ENCODE assay signal across 12 mouse cellular contexts in genomic region chr10:21235172-21235571, GRCm38 (mm10).
A peak's percentile ranks its signal among the peaks of the same experiment; 100 is the strongest.
DNase-seq lines count a peak whose midpoint lies in the region; ATAC-seq and TF ChIP-seq lines count a peak whose summit lies in the region.
"Had no signal": no experiment of that assay in that cellular context is flagged by ENCODE, and none has a peak within 500 bp of the region (broad histone marks: within the 10 kb centered on the region; RNA-seq: fewer than 3 reads in every experiment).

No protein-coding gene starts in this region.

- WGBS in liver, embryonic 11.5 days, result 65% methylated on average over 1 of the region's 1 CpGs
- 48% methylated on average over 1 of the region's 1 CpGs for WGBS in stomach, postnatal 0 days

- H3K36me3 ChIP-seq in liver, embryonic 11.5 days (ENCODE audit: control insufficient read depth, insufficient read depth, low read length), result no peaks in the 10 kb centered on the region
- H3K36me3 ChIP-seq in stomach, postnatal 0 days (ENCODE audit: control insufficient read depth, insufficient read depth, low read length), result no peaks in the 10 kb centered on the region
- H3K36me3 ChIP-seq: hindbrain, embryonic 12.5 days had no signal

- no peaks in the 10 kb centered on the region for H3K9me3 ChIP-seq in liver, embryonic 11.5 days (ENCODE audit: control insufficient read depth, low read length)
- no peaks in the 10 kb centered on the region for H3K9me3 ChIP-seq in stomach, postnatal 0 days (ENCODE audit: control insufficient read depth, low read length)
- H3K9me3 ChIP-seq: hindbrain, embryonic 12.5 days had no signal

- H3K4me2 ChIP-seq in liver, embryonic 11.5 days, result no peak overlapping the region
- H3K4me2 ChIP-seq in stomach, postnatal 0 days (replicated peaks; ENCODE audit: low read depth), result no peak overlapping the region
- H3K4me2 ChIP-seq: heart, embryonic 11.5 days; hindbrain, embryonic 12.5 days had no signal

- H3K27me3 ChIP-seq in liver, embryonic 11.5 days (replicated peaks; ENCODE audit: control insufficient read depth, insufficient read depth, low read length), result no peaks in the 10 kb centered on the region
- no peaks in the 10 kb centered on the region for H3K27me3 ChIP-seq in stomach, postnatal 0 days (ENCODE audit: control insufficient read depth, insufficient read depth, low read length)
- H3K27me3 ChIP-seq: hindbrain, embryonic 12.5 days had no signal

- no peak for TF ChIP-seq CTCF in stomach, postnatal 0 days (IDR thresholded peaks at IDR 0.05; ENCODE audit: low read depth)

- H3K4me1 ChIP-seq in liver, embryonic 11.5 days (replicated peaks; ENCODE audit: control insufficient read depth, insufficient read depth, low read length), result no peaks in the 10 kb centered on the region
- H3K4me1 ChIP-seq in stomach, postnatal 0 days (replicated peaks; ENCODE audit: control insufficient read depth, insufficient read depth), result no peaks in the 10 kb centered on the region
- H3K4me1 ChIP-seq: hindbrain, embryonic 12.5 days had no signal

- no peak for TF ChIP-seq EP300 in stomach, postnatal 0 days (optimal IDR thresholded peaks at IDR 0.05)

- DNase-seq in liver, embryonic 11.5 days (ENCODE audit: low spot score), result peak; percentile 16
- DNase-seq in liver, result no peak
- DNase-seq in embryo, embryonic 11 days, result peak; percentile 9
- DNase-seq in mesoderm, embryonic 11.5 days (ENCODE audit: low read depth, low spot score), result peak; percentile 13
- DNase-seq in thymus, postnatal 36 days, result peak; percentile 79 to 86
- DNase-seq in cerebellum, adult 11 months, result no peak
- DNase-seq in adrenal gland, adult (ENCODE audit: inconsistent age in 2 of 2, low spot score in 1 of 2), result no peak
- DNase-seq in stomach, postnatal 0 days (ENCODE audit: low spot score), result no peak
- DNase-seq: kidney, postnatal 14 days had no signal

- ATAC-seq in liver, embryonic 11.5 days (replicated peaks; ENCODE audit: low FRiP score), result no peak
- ATAC-seq in stomach, postnatal 0 days (ENCODE audit: low FRiP score, low TSS enrichment), result no peak

- H3K4me3 ChIP-seq in liver, embryonic 11.5 days (ENCODE audit: low read depth, low read length), result no peak overlapping the region
- no peak overlapping the region for H3K4me3 ChIP-seq in stomach, postnatal 0 days (ENCODE audit: low read depth, low read length)
- H3K4me3 ChIP-seq: hindbrain, embryonic 12.5 days; left cerebral cortex, adult 2 months had no signal

- H3K9ac ChIP-seq in liver, embryonic 11.5 days (ENCODE audit: low read depth, low read length), result no peak overlapping the region
- H3K9ac ChIP-seq in stomach, postnatal 0 days (ENCODE audit: low read length), result no peak overlapping the region
- H3K9ac ChIP-seq: hindbrain, embryonic 12.5 days had no signal

- no peak overlapping the region for H3K27ac ChIP-seq in liver, embryonic 11.5 days (ENCODE audit: low read depth, low read length)
- H3K27ac ChIP-seq in stomach, postnatal 0 days (replicated peaks), result no peak overlapping the region
- H3K27ac ChIP-seq: hindbrain, embryonic 12.5 days; left cerebral cortex, adult 2 months had no signal

Comparison
In these comparisons a context has a peak if more than half of its experiments do, and no peak if none do; other contexts are left out.
1. DNase-seq: peak in liver, embryonic 11.5 days (single experiment), embryo, embryonic 11 days (single experiment), mesoderm, embryonic 11.5 days (single experiment) and thymus, postnatal 36 days (2 of 2); none in liver (single experiment), cerebellum, adult 11 months (single experiment), adrenal gland, adult (0 of 2) and stomach, postnatal 0 days (single experiment).